Mouse (Mus musculus): ENCODE results near the gene Gm11236.
"Not testable (repeated sequence)": the region's sequence is repeated elsewhere in the genome, so short reads cannot be mapped to it uniquely, and the experiment has no call there.

The Gm11236 gene

GRCm38 (mm10) chr4:73637821-73638220 lies at the start of gene Gm11236:
Gene Gm11236 (plus strand): TSS chr4:73638121.
- DNase-seq (ENCODE audit: low spot score) = not testable (repeated sequence)

DNA sequence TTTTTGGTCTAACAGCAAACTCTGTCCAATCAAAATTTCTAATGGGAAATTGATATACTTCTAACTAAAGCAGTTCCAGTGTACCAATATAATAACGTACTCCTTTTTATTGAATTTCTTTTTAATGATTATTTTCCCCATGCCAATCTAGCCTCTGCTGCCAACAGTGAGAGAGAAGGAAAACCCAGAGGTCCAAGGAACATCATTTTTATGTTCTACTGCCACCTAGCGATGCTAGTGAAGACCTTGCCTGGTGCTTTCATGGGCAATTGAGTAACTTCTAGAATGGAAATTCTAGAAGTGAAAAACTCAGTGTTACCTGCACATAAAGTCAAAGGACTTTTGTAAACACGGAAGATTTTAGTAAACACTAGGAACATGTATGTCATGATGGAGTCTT lies 38.7 kb upstream of the Gm11236 start:
- DNase-seq (ENCODE audit: low spot score) = no peak

DNA sequence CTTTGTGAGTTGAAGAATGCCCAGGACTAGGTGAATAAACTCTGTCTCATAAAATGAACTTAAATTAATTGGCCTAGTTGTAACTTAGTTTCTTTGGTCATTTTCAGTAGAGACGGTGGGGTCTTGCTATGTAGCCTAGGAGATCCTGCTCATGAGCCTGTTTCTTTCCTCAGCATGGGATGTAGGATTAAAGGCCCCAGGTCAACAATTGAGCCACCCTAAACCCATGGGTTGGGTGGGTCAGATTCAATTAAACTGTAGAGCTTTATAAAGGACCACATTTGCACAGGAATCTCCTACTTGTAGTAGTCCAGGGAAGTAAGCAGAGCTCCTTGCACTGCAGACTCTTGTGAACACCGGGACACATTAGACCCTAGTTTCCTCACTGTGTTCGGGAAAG lies 30.3 kb upstream of the Gm11236 start, which contains the start of gene Gm11238:
Gene Gm11238 (plus strand): TSS at position 301 of the 400 bp plus-strand sequence.
- not testable (repeated sequence) for DNase-seq (ENCODE audit: low spot score)

DNA sequence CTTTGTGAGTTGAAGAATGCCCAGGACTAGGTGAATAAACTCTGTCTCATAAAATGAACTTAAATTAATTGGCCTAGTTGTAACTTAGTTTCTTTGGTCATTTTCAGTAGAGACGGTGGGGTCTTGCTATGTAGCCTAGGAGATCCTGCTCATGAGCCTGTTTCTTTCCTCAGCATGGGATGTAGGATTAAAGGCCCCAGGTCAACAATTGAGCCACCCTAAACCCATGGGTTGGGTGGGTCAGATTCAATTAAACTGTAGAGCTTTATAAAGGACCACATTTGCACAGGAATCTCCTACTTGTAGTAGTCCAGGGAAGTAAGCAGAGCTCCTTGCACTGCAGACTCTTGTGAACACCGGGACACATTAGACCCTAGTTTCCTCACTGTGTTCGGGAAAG lies 15.2 kb upstream of the Gm11236 start, which contains the start of gene Gm11237:
Gene Gm11237 (plus strand): TSS at position 301 of the 400 bp plus-strand sequence.
- DNase-seq (ENCODE audit: low spot score) = not testable (repeated sequence)

- DNase-seq (ENCODE audit: low spot score) = not testable (repeated sequence)
Observed at GRCm38 (mm10) chr4:73661864-73662263, 23.9 kb downstream of the Gm11236 start.

DNA sequence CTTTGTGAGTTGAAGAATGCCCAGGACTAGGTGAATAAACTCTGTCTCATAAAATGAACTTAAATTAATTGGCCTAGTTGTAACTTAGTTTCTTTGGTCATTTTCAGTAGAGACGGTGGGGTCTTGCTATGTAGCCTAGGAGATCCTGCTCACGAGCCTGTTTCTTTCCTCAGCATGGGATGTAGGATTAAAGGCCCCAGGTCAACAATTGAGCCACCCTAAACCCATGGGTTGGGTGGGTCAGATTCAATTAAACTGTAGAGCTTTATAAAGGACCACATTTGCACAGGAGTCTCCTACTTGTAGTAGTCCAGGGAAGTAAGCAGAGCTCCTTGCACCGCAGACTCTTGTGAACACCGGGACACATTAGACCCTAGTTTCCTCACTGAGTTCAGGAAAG lies 30.1 kb downstream of the Gm11236 start, which contains the start of gene Gm11239:
Gene Gm11239 (plus strand): TSS at position 301 of the 400 bp plus-strand sequence.
- not testable (repeated sequence) for DNase-seq (ENCODE audit: low spot score)

DNA sequence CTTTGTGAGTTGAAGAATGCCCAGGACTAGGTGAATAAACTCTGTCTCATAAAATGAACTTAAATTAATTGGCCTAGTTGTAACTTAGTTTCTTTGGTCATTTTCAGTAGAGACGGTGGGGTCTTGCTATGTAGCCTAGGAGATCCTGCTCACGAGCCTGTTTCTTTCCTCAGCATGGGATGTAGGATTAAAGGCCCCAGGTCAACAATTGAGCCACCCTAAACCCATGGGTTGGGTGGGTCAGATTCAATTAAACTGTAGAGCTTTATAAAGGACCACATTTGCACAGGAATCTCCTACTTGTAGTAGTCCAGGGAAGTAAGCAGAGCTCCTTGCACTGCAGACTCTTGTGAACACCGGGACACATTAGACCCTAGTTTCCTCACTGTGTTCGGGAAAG lies 45.3 kb downstream of the Gm11236 start, which contains the start of gene Gm428:
Gene Gm428 (plus strand): TSS at position 301 of the 400 bp plus-strand sequence.
- DNase-seq (ENCODE audit: low spot score) = not testable (repeated sequence)
